Comparison of ENCODE assay signal across 29 mouse cellular contexts in genomic region chr15:42219496-42219895, GRCm38 (mm10).
DNase-seq lines count a peak whose midpoint lies in the region; ATAC-seq lines count a peak whose summit lies in the region.
"Had no signal": no experiment of that assay in that cellular context is flagged by ENCODE, and none has a peak within 500 bp of the region (broad histone marks: within the 10 kb centered on the region; RNA-seq: fewer than 3 reads in every experiment).

No protein-coding gene starts in this region.

- H3K27me3 ChIP-seq in kidney, embryonic 16.5 days (ENCODE audit: insufficient read depth, low read length): no peaks in the 10 kb centered on the region
- H3K27me3 ChIP-seq: embryonic facial prominence, embryonic 15.5 days; forebrain, embryonic 12.5 days; limb, embryonic 12.5 days; liver, embryonic 15.5 days; midbrain, embryonic 12.5 days had no signal

- H3K4me1 ChIP-seq in kidney, embryonic 16.5 days (ENCODE audit: insufficient read depth, low read length): no peaks in the 10 kb centered on the region
- H3K4me1 ChIP-seq: embryonic facial prominence, embryonic 10.5 days; embryonic facial prominence, embryonic 15.5 days; forebrain, embryonic 12.5 days; limb, embryonic 12.5 days; liver, embryonic 15.5 days; midbrain, embryonic 12.5 days had no signal

- 0 out of 2 replicates have a peak, but pooled peaks have one; percentile 39 for ATAC-seq in kidney, embryonic 16.5 days (ENCODE audit: low FRiP score, low TSS enrichment)
- peak; percentile 96 for ATAC-seq in common myeloid progenitor, adult 5-6 weeks (replicated peaks; ENCODE audit: low read depth, poor library complexity, severe bottlenecking)
- ATAC-seq in neutrophil, adult 5-6 weeks (ENCODE audit: extremely low read depth, insufficient number of reproducible peaks, low FRiP score, poor library complexity, severe bottlenecking): peak; percentile 33; the same call in 1 of the 2 replicates
- ATAC-seq: CD4-positive, CD25-positive, alpha-beta regulatory T cell, adult 4 months; intestine, postnatal 0 days had no signal

- H3K4me3 ChIP-seq in kidney, embryonic 16.5 days (ENCODE audit: low read length): no peak overlapping the region
- H3K4me3 ChIP-seq: embryonic facial prominence, embryonic 10.5 days; embryonic facial prominence, embryonic 15.5 days; forebrain, embryonic 12.5 days; left cerebral cortex, adult 2 months; limb, embryonic 12.5 days; liver, embryonic 15.5 days; midbrain, embryonic 12.5 days had no signal

- DNase-seq in kidney, postnatal 10 days: no peak
- peak; percentile 8 for DNase-seq in thymus, postnatal 14 days
- DNase-seq in thymus, postnatal 0 days (ENCODE audit: low spot score): no peak
- no peak for DNase-seq in gastrocnemius, postnatal 10 days
- DNase-seq in embryo, embryonic 10.5 days (ENCODE audit: low spot score): no peak
- DNase-seq: adrenal gland, postnatal 14 days; cerebellum, adult 18-20 months; cerebellum, postnatal 10 days; gastrocnemius, postnatal 25 days; heart, adult 18-20 months; heart, postnatal 36 days; kidney, postnatal 14 days; lung, embryonic 14.5 days; lung, postnatal 14 days; retina, postnatal 1 day had no signal

- H3K36me3 ChIP-seq in kidney, embryonic 16.5 days (ENCODE audit: insufficient read depth, low read length): no peaks in the 10 kb centered on the region
- H3K36me3 ChIP-seq: embryonic facial prominence, embryonic 10.5 days; embryonic facial prominence, embryonic 15.5 days; forebrain, embryonic 12.5 days; limb, embryonic 12.5 days; liver, embryonic 15.5 days; midbrain, embryonic 12.5 days had no signal

- no peaks in the 10 kb centered on the region for H3K9me3 ChIP-seq in kidney, embryonic 16.5 days (ENCODE audit: low read length)
- H3K9me3 ChIP-seq: embryonic facial prominence, embryonic 10.5 days; embryonic facial prominence, embryonic 15.5 days; forebrain, embryonic 12.5 days; limb, embryonic 12.5 days; liver, embryonic 15.5 days; midbrain, embryonic 12.5 days had no signal

- no peak overlapping the region for H3K27ac ChIP-seq in kidney, embryonic 16.5 days (ENCODE audit: low read length)
- H3K27ac ChIP-seq: embryonic facial prominence, embryonic 10.5 days; embryonic facial prominence, embryonic 15.5 days; forebrain, embryonic 12.5 days; hindbrain, embryonic 14.5 days; left cerebral cortex, adult 2 months; limb, embryonic 12.5 days; liver, embryonic 15.5 days; midbrain, embryonic 12.5 days had no signal

- no peak overlapping the region for H3K9ac ChIP-seq in kidney, embryonic 16.5 days (replicated peaks; ENCODE audit: low read length)
- H3K9ac ChIP-seq: embryonic facial prominence, embryonic 15.5 days; forebrain, embryonic 12.5 days; hindbrain, embryonic 14.5 days; limb, embryonic 12.5 days; liver, embryonic 15.5 days; lung, embryonic 14.5 days; midbrain, embryonic 12.5 days had no signal

- WGBS in kidney, embryonic 16.5 days: 82% methylated on average over 11 of the region's 11 CpGs

- H3K4me2 ChIP-seq in kidney, embryonic 16.5 days (replicated peaks; ENCODE audit: low read depth, low read length): no peak overlapping the region
- H3K4me2 ChIP-seq: embryonic facial prominence, embryonic 15.5 days; forebrain, embryonic 12.5 days; heart, embryonic 11.5 days; hindbrain, embryonic 14.5 days; limb, embryonic 12.5 days; liver, embryonic 15.5 days; lung, embryonic 14.5 days; midbrain, embryonic 12.5 days had no signal

Comparison
In these comparisons a context has a peak if more than half of its experiments do, and no peak if none do; other contexts are left out.
1. ATAC-seq: peak in every context shown above with its lines; median percentile 96 in common myeloid progenitor, adult 5-6 weeks; 39 in kidney, embryonic 16.5 days; 33 in neutrophil, adult 5-6 weeks.